Mouse (Mus musculus): ENCODE measurements at regions not wholly inside any gene's neighbourhood (a gene's known extent, or its start where the extent isn't known, plus 50 kb on each side); places are given as distances from the start of the nearest gene placed in this dataset.

GRCm38 (mm10) chr14:99712624-99713023, 414.1 kb downstream of the Klf5 start:
- H3K4me3 ChIP-seq (ENCODE audit: insufficient read depth in 1 of 2, low read depth in 1 of 2, low read length in 2 of 2, poor library complexity in 1 of 2, severe bottlenecking in 1 of 2) = no peak overlapping the region
- DNase-seq (ENCODE audit: low read depth, low spot score) = no peak
- H3K4me1 ChIP-seq (ENCODE audit: control insufficient read depth in 2 of 2, insufficient read depth in 2 of 2, low read length in 2 of 2, poor library complexity in 1 of 2) = no peaks in the 10 kb centered on the region
- H3K9me3 ChIP-seq (ENCODE audit: control insufficient read depth, insufficient read depth, low read depth, low read length) = no peaks in the 10 kb centered on the region
- TF ChIP-seq ZNF384 (IDR thresholded peaks at IDR 0.05; ENCODE audit: low read depth, low read length) (no peak), CHD2 (IDR thresholded peaks at IDR 0.05; ENCODE audit: low read depth, low read length) (no peak), MAFK (IDR thresholded peaks at IDR 0.05; ENCODE audit: insufficient read depth, low read depth, low read length) (no peak), ZC3H11A (IDR thresholded peaks at IDR 0.05; ENCODE audit: borderline replicate concordance, low read depth, low read length) (no peak), HCFC1 (IDR thresholded peaks at IDR 0.05; ENCODE audit: borderline replicate concordance, insufficient read depth, low read length) (no peak)
- H3K9ac ChIP-seq (ENCODE audit: insufficient read depth, low read depth, low read length, poor library complexity, severe bottlenecking) = no peak overlapping the region
- H3K27ac ChIP-seq (ENCODE audit: insufficient read depth, low read depth, low read length, poor library complexity, severe bottlenecking) = no peak overlapping the region
- H3K36me3 ChIP-seq (ENCODE audit: control insufficient read depth, insufficient read depth, low read length, poor library complexity, severe bottlenecking) = no peaks in the 10 kb centered on the region
- in situ Hi-C loops (cut with MboI; ENCODE audit: low sequenced_read_pairs in 2 of 2, unreplicated experiment in 2 of 2) = no loop called here

GRCm38 (mm10) chr14:99713069-99713830, 414.8 kb downstream of the Klf5 start:
- H3K4me1 ChIP-seq (ENCODE audit: control insufficient read depth in 2 of 2, insufficient read depth in 2 of 2, low read length in 2 of 2, poor library complexity in 1 of 2) = no peaks in the 10 kb centered on the region
- in situ Hi-C loops (cut with MboI; ENCODE audit: low sequenced_read_pairs in 2 of 2, unreplicated experiment in 2 of 2) = no loop called here

DNA sequence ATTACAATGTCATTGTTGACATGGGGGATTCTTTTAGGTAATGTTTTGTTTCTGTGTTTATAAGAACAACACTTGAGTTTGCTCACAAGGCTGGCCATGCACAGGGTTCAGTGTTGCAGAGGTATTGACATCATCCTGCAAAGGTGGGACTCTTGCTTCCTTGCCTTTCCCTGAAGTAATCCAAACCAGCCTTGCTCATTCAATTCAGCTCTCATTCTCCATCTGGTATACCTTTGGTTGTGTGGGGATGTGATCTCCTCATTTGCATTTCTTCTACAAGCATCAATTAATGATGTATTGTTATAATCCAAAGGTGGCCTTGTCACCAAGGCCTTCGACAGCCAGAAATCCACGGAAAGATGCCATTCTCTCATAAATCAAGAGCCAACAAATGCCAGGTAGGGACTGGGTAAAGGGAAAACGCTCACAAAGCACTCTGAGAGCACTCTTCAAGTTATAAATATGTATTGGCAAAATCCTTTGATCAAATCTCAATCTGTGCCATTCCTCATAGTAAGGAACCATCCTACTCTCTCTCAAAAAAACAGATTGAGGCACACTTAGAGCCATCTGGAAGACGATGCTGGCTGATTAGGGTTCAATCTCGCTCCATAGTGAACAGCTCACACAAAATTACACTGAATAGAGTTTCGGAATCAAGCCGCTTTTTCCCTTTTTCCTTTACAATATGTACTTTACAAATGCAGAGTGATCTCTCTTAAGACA, 435.1 kb downstream of the Klf5 start:
- Histone ChIP-seq H3K9ac (ENCODE audit: insufficient read depth, low read depth, low read length, poor library complexity, severe bottlenecking) (no peak overlapping the region), H3K27ac (ENCODE audit: insufficient read depth, low read depth, low read length, poor library complexity, severe bottlenecking) (no peak overlapping the region), H3K4me1 (ENCODE audit: control insufficient read depth in 2 of 2, insufficient read depth in 2 of 2, low read length in 2 of 2, poor library complexity in 1 of 2) (no peaks in the 10 kb centered on the region), H3K4me3 (ENCODE audit: insufficient read depth in 1 of 2, low read depth in 1 of 2, low read length in 2 of 2, poor library complexity in 1 of 2, severe bottlenecking in 1 of 2) (no peak overlapping the region), H3K36me3 (ENCODE audit: control insufficient read depth, insufficient read depth, low read length, poor library complexity, severe bottlenecking) (no peaks in the 10 kb centered on the region), H3K9me3 (ENCODE audit: control insufficient read depth, insufficient read depth, low read depth, low read length) (no peaks in the 10 kb centered on the region)
- DNase-seq (ENCODE audit: low read depth, low spot score) = no peak
- TF ChIP-seq CHD2 (IDR thresholded peaks at IDR 0.05; ENCODE audit: low read depth, low read length) (no peak), ZNF384 (IDR thresholded peaks at IDR 0.05; ENCODE audit: low read depth, low read length) (no peak), MAFK (IDR thresholded peaks at IDR 0.05; ENCODE audit: insufficient read depth, low read depth, low read length) (no peak), ZC3H11A (IDR thresholded peaks at IDR 0.05; ENCODE audit: borderline replicate concordance, low read depth, low read length) (no peak), HCFC1 (IDR thresholded peaks at IDR 0.05; ENCODE audit: borderline replicate concordance, insufficient read depth, low read length) (no peak)
- in situ Hi-C loops (cut with MboI; ENCODE audit: low sequenced_read_pairs in 2 of 2, unreplicated experiment in 2 of 2) = no loop called here

More at GRCm38 (mm10) chr14:99713069-99713830, 414.8 kb downstream of the Klf5 start:
- Histone ChIP-seq H3K9ac (ENCODE audit: insufficient read depth, low read depth, low read length, poor library complexity, severe bottlenecking) (no peak overlapping the region), H3K36me3 (ENCODE audit: control insufficient read depth, insufficient read depth, low read length, poor library complexity, severe bottlenecking) (no peaks in the 10 kb centered on the region), H3K9me3 (ENCODE audit: control insufficient read depth, insufficient read depth, low read depth, low read length) (no peaks in the 10 kb centered on the region), H3K4me3 (ENCODE audit: insufficient read depth in 1 of 2, low read depth in 1 of 2, low read length in 2 of 2, poor library complexity in 1 of 2, severe bottlenecking in 1 of 2) (peak overlapping the region in 1 of 2 experiments; percentile 22; a peak in 1 of 4 replicates), H3K27ac (ENCODE audit: insufficient read depth, low read depth, low read length, poor library complexity, severe bottlenecking) (no peak overlapping the region)
- DNase-seq (ENCODE audit: low read depth, low spot score) = peak; percentile 15
- TF ChIP-seq MAFK (IDR thresholded peaks at IDR 0.05; ENCODE audit: insufficient read depth, low read depth, low read length) (no peak), ZNF384 (IDR thresholded peaks at IDR 0.05; ENCODE audit: low read depth, low read length) (no peak), HCFC1 (IDR thresholded peaks at IDR 0.05; ENCODE audit: borderline replicate concordance, insufficient read depth, low read length) (no peak), ZC3H11A (IDR thresholded peaks at IDR 0.05; ENCODE audit: borderline replicate concordance, low read depth, low read length) (no peak), CHD2 (IDR thresholded peaks at IDR 0.05; ENCODE audit: low read depth, low read length) (no peak)

- no peak for TF ChIP-seq CHD2 (IDR thresholded peaks at IDR 0.05; ENCODE audit: low read depth, low read length)
- no peak for TF ChIP-seq MAFK (IDR thresholded peaks at IDR 0.05; ENCODE audit: insufficient read depth, low read depth, low read length)
- no peak for TF ChIP-seq HCFC1 (IDR thresholded peaks at IDR 0.05; ENCODE audit: borderline replicate concordance, insufficient read depth, low read length)
- TF ChIP-seq ZC3H11A (IDR thresholded peaks at IDR 0.05; ENCODE audit: borderline replicate concordance, low read depth, low read length) = no peak
- no peak for TF ChIP-seq ZNF384 (IDR thresholded peaks at IDR 0.05; ENCODE audit: low read depth, low read length)
- no peaks in the 10 kb centered on the region for H3K4me1 ChIP-seq (ENCODE audit: control insufficient read depth in 2 of 2, insufficient read depth in 2 of 2, low read length in 2 of 2, poor library complexity in 1 of 2)
- no peaks in the 10 kb centered on the region for H3K36me3 ChIP-seq (ENCODE audit: control insufficient read depth, insufficient read depth, low read length, poor library complexity, severe bottlenecking)
- H3K4me3 ChIP-seq (ENCODE audit: insufficient read depth in 1 of 2, low read depth in 1 of 2, low read length in 2 of 2, poor library complexity in 1 of 2, severe bottlenecking in 1 of 2) = no peak overlapping the region
- in situ Hi-C loops (cut with MboI; ENCODE audit: low sequenced_read_pairs in 2 of 2, unreplicated experiment in 2 of 2) = no loop called here
- DNase-seq (ENCODE audit: low read depth, low spot score) = no peak
- no peak overlapping the region for H3K9ac ChIP-seq (ENCODE audit: insufficient read depth, low read depth, low read length, poor library complexity, severe bottlenecking)
- no peak overlapping the region for H3K27ac ChIP-seq (ENCODE audit: insufficient read depth, low read depth, low read length, poor library complexity, severe bottlenecking)
- H3K9me3 ChIP-seq (ENCODE audit: control insufficient read depth, insufficient read depth, low read depth, low read length) = no peaks in the 10 kb centered on the region
Measured at GRCm38 (mm10) chr14:99734200-99734567, 435.7 kb downstream of the Klf5 start.

All from ES-E14 (cell line).